Mouse (Mus musculus): ENCODE data around the gene Erfe.

- no peak for TF ChIP-seq CTCF (IDR thresholded peaks at IDR 0.05; ENCODE audit: control insufficient read depth, insufficient read depth, insufficient read length)
- TF ChIP-seq MAX (IDR thresholded peaks at IDR 0.05) = no peak
- TF ChIP-seq MYOG (IDR thresholded peaks at IDR 0.05; ENCODE audit: control insufficient read depth, extremely low read depth, insufficient read length) = no peak
- no peak for TF ChIP-seq MYOD1 (IDR thresholded peaks at IDR 0.05; ENCODE audit: control insufficient read depth, insufficient read length, low read depth)
- no peak for TF ChIP-seq CEBPB (IDR thresholded peaks at IDR 0.05; ENCODE audit: low read depth)
- no peak for TF ChIP-seq USF1 (IDR thresholded peaks at IDR 0.05; ENCODE audit: low read depth)
These were observed 47.3 kb downstream of the Erfe start for GRCm38 (mm10) chr1:91413536-91413897.
